Mouse (Mus musculus): Measurements from ENCODE around the gene Lrba.

DNA sequence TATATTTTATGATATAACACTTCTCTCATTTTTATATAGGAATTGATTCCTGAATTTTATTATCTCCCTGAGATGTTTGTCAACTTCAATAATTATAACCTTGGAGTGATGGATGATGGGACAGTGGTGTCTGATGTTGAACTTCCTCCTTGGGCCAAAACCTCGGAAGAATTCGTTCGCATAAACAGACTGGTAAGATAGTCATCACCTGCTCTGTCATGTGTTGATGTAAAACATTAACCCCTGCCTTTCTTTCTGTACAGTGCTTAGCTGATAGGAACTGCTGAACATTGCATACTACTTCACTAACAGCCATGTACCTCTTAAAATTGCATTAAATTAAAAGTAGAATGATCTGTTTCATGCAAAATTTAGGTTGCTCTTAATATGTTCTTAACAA is 439.9 kb downstream of the Lrba start:
- no peak for TF ChIP-seq CTCF (IDR thresholded peaks at IDR 0.05; ENCODE audit: low read depth)
- no peak for TF ChIP-seq EP300 (IDR thresholded peaks at IDR 0.05; ENCODE audit: low read depth)

Data from heart, postnatal 0 days (tissue).